Mouse (Mus musculus) neural tube, embryonic 13.5 days (tissue): ENCODE data around the gene Erbb3. TPM values are rescaled to one million over a fixed set of nuclear protein-coding genes. Genes with fewer than 3 reads are reported as not detected.

Source experiments
- ATAC-seq: fragments of 200-750 bp; cut with Nextera tagmentation; 2 replicates; pipeline ENCODE4 v1.8.0; 2017; ENCODE audit warnings: low read depth, mild to moderate bottlenecking, moderate TSS enrichment, moderate library complexity
- H3K27ac ChIP-seq: fragments of 300-500 bp; sonication (generic); replicated peaks from 2 replicates; pipeline ENCODE4 v1.5.1; 2015; ENCODE audit warnings: moderate library complexity, mild to moderate bottlenecking, inconsistent platforms
- H3K27me3 ChIP-seq: fragments of 300-500 bp; sonication (generic); 2 replicates; pipeline ENCODE4 v1.6.1; 2015; ENCODE audit warnings: mild to moderate bottlenecking, inconsistent platforms
- H3K36me3 ChIP-seq: fragments of 300-500 bp; sonication (generic); 2 replicates; pipeline ENCODE4 v1.6.1; 2015; ENCODE audit warnings: mild to moderate bottlenecking, inconsistent platforms
- H3K4me1 ChIP-seq: fragments of 300-500 bp; sonication (generic); replicated peaks from 2 replicates; pipeline ENCODE4 v1.6.1; 2015; ENCODE audit warnings: inconsistent platforms
- H3K4me2 ChIP-seq: fragments of 300-500 bp; sonication (generic); 2 replicates; pipeline ENCODE4 v1.6.1; 2015; ENCODE audit warnings: inconsistent platforms, mild to moderate bottlenecking, moderate library complexity
- H3K4me3 ChIP-seq: fragments of 300-500 bp; sonication (generic); 2 replicates; pipeline ENCODE4 v1.5.1; 2015; ENCODE audit warnings: mild to moderate bottlenecking, inconsistent platforms
- H3K9ac ChIP-seq: fragments of 300-500 bp; sonication (generic); 2 replicates; pipeline ENCODE4 v1.6.1; 2015; ENCODE audit warnings: moderate library complexity, mild to moderate bottlenecking, inconsistent platforms
- H3K9me3 ChIP-seq: fragments of 300-500 bp; sonication (generic); 2 replicates; pipeline ENCODE4 v1.6.1; 2016; ENCODE audit warnings: inconsistent platforms
- WGBS: fragments of 180-500 bp; shearing (Covaris S2); methylation state at CpG from one replicate; pipeline ENCODE4 v1.1.7; 2015; 5-methylcytosine and 5-hydroxymethylcytosine counted together
- microRNA-seq: library from miRNA; unstranded; fragments of <30 nt; microRNA quantifications from one replicate; pipeline ENCODE4, GENCODE M21; 2016
- polyA plus RNA-seq: library from polyadenylated mRNA; unstranded; fragments of >200 nt; fragmentation: Nextera tagmentation; extraction: Ambion mirVana; gene quantifications from 2 replicates; pipeline ENCODE4 v1.2.1, GENCODE M21; 2015

Gene Erbb3
- polyA plus RNA-seq, 1 experiment from 2014 or later = 9.9 TPM

DNA sequence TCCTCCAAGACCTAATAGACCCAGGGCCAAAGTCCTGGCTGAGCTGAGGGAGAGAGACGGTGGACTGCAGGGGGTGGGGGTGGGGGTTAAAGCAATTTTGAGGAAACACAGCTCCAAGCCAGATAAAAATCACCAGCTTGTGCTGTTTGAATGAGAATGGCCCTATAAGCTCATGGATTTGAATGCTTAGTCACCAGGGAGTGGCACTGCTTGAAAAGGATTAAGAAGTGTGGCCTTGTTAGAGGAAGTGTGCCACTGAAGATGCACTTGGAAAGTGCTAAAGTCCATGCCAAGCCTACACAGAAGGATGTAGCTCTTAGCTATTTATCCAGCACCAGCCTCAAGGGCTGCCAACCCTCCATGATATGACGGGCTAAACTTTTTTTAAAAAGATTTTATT is 54.2 kb downstream of the Erbb3 start:
- H3K36me3 ChIP-seq = no peaks in the 10 kb centered on the region
- H3K27me3 ChIP-seq = no peaks in the 10 kb centered on the region
- H3K4me1 ChIP-seq = 0 out of 2 replicates have a peak, but pooled peaks cover 5% of the 10 kb centered on the region
- no peaks in the 10 kb centered on the region for H3K9me3 ChIP-seq
- H3K27ac ChIP-seq = no peak overlapping the region
- H3K4me3 ChIP-seq = no peak overlapping the region
- 86% methylated on average over 2 of the region's 2 CpGs for WGBS
- H3K4me2 ChIP-seq = no peak overlapping the region
- H3K9ac ChIP-seq = no peak overlapping the region
- no peak for ATAC-seq

DNA sequence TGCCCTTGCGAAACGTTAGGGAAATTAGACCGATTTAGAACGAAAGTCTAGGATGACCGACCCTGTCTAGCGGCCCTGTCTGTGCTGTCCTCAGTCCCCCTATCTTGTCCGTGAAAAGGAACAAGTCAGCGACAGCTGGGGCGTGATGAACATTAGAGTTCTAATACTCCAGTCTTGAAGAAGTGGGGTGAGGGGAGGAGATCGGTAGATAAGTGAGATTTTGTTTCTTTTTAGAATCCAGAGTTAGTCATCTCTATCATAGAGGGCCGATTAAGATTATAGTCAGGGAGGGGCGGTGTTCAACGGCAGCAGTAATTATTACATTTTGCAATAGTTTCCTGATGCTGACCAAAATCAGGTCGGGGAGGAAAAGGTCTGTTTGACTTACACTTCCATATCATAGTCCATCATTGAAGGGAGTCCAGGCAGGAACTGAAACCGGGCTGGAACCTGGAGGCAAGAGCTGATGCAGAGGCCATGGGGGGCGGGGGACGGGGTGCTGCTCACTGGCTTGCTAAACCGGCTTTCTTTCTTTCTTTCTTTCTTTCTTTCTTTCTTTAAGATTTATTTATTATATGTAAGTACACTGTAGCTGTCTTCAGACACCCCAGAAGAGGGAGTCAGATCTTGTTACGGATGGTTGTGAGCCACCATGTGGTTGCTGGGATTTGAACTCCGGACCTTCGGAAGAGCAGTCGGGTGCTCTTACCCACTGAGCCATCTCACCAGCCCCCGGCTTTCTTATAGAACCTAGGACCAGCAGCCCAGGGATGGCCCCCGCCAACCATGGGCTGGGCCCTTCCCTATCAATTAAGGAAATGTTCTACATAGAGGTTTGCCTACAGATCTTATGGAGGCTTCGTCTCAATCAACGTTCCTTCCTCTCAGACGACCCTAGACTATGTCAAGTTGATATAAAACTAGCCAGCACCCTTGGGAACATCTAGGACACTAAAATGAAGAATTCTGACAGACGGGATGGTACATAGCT is 62.8 kb downstream of the Erbb3 start:
- Histone ChIP-seq H3K4me2 (peak overlapping the region; percentile 99), H3K4me3 (peak overlapping the region; percentile 76), H3K27me3 (peaks cover 9% of the 10 kb centered on the region), H3K27ac (no peak overlapping the region), H3K36me3 (no peaks in the 10 kb centered on the region), H3K4me1 (peaks cover 19% of the 10 kb centered on the region), H3K9me3 (no peaks in the 10 kb centered on the region), H3K9ac (peak overlapping the region; percentile 81)
- 0 out of 2 replicates have a peak, but pooled peaks have one; percentile 23 for ATAC-seq
- WGBS = 29% methylated on average over 28 of the region's 28 CpGs

DNA sequence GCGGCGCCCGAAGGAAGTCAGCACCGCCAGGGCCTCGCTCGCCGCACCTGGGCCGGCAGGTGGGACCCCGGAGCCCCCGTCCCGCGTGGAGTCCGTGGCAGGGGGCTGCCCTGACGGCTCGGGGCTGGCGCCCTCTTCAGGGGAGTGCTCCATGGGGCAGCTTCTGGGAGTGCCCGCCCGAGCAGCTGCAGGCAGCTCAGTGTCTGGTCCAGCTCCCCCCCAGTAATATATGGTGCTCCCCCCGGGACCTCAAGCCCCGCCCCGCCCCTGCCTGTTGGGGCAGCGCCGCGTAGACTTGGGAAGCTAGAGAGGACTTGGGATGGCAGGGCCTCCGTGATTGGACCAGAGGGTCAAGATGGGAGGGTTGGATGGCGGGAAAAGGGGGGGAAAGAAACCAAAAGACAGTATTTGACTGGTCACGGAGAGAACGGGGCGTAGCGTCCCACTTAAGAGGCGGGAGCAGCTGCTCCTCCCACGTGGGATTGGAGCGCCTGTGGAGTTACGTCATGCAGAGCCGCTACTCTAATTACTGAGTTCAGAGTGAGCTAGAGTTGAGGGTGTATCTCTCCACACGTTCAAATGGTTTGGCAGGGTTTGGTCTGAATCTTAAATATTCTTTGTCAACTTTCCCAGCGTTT is 63.7 kb downstream of the Erbb3 start, which contains the start of gene Esyt1:
Gene Esyt1 (minus strand): TSS at position 201 of the 638 bp plus-strand sequence.
- Histone ChIP-seq H3K27me3 (peaks cover 9% of the 10 kb centered on the region), H3K4me3 (peak within 1 kb of the TSS; percentile 76), H3K4me2 (peak within 1 kb of the TSS; percentile 99), H3K9ac (peak within 1 kb of the TSS; percentile 81), H3K4me1 (peaks cover 19% of the 10 kb centered on the region), H3K27ac (peak within 1 kb of the TSS; percentile 80), H3K36me3 (0 out of 2 replicates have a peak, but pooled peaks cover 4% of the 10 kb centered on the region), H3K9me3 (no peaks in the 10 kb centered on the region)
- peak; percentile 94 for ATAC-seq
- under 1% methylated on average over 37 of the region's 37 CpGs for WGBS

DNA sequence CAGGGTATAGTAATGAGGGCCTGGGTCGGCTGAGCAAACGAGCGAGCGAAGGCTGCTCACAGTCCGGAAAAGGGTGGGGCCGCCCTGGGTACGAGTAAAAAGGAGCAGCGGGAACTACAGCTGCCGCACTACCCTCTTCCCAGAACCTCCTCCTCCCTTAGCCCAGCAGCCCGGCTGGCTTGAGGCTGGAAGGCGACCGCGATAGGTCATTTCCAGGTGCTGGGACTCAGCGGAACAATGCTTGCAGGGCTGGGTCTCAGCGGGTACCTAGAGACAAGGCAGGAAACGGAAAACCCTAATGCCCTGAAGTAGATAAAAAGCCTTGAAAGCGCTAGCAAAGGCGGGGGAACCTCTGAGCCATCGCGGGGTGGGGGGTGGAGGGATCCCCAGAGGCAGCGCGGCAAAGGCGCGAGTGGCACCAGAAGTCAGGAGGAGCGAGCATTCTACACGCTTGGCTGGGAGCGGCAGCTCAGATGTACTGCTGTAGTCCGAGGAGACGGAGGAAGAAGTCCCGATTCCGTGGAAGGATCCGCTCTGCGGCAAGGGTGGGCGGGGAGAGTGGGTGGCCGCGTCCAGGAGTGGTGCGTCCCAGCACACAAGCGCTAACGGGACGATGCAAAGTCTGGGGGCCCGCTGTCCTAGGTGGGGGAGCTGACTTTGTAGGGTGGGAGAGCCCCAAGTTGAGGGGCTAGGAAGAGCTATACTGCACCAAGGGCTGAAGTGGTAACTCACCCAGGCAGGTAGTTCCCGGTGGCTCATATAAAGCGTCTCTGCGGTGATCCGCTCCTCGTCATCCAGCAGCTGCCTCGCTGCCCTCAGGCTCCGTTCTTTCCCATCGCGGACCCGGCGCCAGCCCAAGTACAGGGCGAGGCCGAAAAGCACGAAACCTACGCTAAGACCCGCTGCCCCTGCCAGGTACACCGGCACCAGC is 64.5 kb downstream of the Erbb3 start:
- peak overlapping the region; percentile 81 for H3K9ac ChIP-seq
- H3K27ac ChIP-seq = peak overlapping the region; percentile 80
- under 1% methylated on average over 58 of the region's 58 CpGs for WGBS
- peak; percentile 64 for ATAC-seq
- H3K4me1 ChIP-seq = peaks cover 19% of the 10 kb centered on the region
- H3K4me3 ChIP-seq = peak overlapping the region; percentile 76
- H3K9me3 ChIP-seq = no peaks in the 10 kb centered on the region
- H3K36me3 ChIP-seq = peaks cover 12% of the 10 kb centered on the region
- peak overlapping the region; percentile 99 for H3K4me2 ChIP-seq
- H3K27me3 ChIP-seq = peaks cover 9% of the 10 kb centered on the region

DNA sequence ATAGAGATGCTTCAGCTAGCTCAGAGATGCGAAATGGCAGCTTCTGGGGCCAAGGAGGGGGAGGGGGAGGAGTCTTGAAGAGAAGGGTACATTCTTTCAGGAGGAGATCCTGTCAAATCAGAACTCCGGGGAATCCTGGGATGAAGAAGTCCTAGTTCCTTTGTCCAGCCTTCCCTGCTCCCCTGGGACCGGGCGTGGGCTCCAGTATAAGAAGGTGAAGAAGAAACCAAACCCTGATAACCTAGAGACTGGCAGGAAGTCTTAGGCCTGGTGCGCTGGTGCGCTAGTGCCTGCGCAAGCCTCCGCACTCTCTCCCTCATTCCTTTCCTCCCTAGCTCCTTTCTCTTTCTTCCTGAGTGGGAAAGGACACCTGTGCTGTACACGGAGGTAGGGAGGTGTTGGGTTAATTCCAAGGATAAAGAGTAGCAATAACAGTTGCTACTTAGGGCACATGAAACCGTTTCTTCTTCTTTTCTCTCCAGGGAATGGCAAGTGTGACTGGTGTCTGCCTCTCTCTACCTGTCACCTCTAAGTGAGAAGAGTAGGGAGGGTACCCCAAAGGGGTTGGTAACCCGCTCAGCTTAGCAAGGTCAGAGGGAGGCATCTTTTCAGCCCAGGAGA is 65.2 kb downstream of the Erbb3 start:
- Histone ChIP-seq H3K4me2 (peak overlapping the region; percentile 99), H3K4me1 (peaks cover 19% of the 10 kb centered on the region), H3K36me3 (peaks cover 17% of the 10 kb centered on the region), H3K9me3 (no peaks in the 10 kb centered on the region), H3K27ac (peak overlapping the region; percentile 80), H3K27me3 (peaks cover 9% of the 10 kb centered on the region), H3K4me3 (peak overlapping the region; percentile 76), H3K9ac (peak overlapping the region; percentile 81)
- ATAC-seq = no peak
- WGBS = 6% methylated on average over 11 of the region's 11 CpGs

DNA sequence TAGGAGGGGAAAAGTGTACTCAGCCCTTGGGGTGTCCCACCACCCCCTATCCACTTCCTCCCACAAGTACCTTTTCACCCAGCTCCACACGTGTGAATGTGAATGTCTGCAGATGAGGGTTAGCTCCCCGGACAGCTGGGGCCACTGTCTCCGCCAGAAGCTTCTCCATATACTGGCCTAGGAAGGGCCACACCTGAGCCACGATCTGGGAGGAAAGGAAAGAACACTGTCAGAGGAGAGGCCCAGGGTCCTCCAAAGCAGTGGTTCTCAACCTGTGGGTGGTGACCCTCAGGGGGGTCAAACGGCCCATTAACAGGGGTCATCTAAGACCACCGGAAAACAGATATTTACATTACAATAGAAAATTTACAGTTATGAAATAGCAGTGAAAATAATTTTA is 67.1 kb downstream of the Erbb3 start:
- no peak overlapping the region for H3K4me2 ChIP-seq
- H3K4me1 ChIP-seq = peaks cover 19% of the 10 kb centered on the region
- peaks cover 26% of the 10 kb centered on the region for H3K36me3 ChIP-seq
- ATAC-seq = no peak
- no peaks in the 10 kb centered on the region for H3K9me3 ChIP-seq
- H3K4me3 ChIP-seq = no peak overlapping the region
- H3K27ac ChIP-seq = no peak overlapping the region
- peaks cover 17% of the 10 kb centered on the region for H3K27me3 ChIP-seq
- WGBS = 78% methylated on average over 6 of the region's 6 CpGs
- no peak overlapping the region for H3K9ac ChIP-seq

DNA sequence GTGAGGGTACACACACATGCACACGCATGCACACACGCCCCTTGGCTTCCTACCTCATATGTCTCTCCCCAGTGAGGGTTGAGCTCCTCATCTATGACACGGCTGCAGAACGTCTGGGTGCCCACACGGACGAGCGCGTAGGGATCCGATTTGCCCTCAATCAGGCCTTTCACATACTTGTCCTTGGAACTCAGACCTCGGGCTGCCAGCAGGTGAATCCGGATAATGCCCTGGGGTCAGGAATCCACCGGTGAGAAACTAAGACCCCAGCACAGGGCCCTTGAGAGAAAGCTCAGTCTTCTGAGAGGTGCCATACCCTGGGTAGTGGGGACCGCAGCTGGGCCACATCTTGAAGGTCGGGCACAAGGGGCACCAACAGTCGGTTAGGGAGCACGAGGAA is 68.9 kb downstream of the Erbb3 start:
- Histone ChIP-seq H3K4me1 (peaks cover 11% of the 10 kb centered on the region), H3K9ac (no peak overlapping the region), H3K27me3 (peaks cover 35% of the 10 kb centered on the region), H3K27ac (no peak overlapping the region), H3K4me3 (no peak overlapping the region), H3K36me3 (peaks cover 43% of the 10 kb centered on the region), H3K9me3 (no peaks in the 10 kb centered on the region), H3K4me2 (no peak overlapping the region)
- ATAC-seq = no peak
- 88% methylated on average over 16 of the region's 16 CpGs for WGBS

DNA sequence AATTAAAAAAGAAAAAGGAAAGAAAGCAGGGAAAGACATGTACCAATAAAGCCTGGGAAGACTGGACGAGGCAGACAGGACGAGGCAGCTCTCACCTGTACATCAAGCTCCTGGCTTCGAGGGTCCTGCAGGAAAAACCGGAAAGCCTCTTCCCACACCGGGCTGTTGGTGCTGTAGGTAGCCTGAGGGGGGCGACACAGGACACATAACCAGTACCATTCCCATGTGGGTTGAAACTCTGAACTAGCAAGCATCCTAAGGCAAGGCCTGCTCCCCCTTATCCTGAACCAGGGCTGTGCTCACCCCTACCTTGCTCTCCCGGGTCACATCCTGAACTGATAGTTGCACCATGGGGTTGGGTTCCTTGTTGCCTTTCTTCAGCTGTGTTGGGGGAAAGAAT is 70.6 kb downstream of the Erbb3 start:
- H3K36me3 ChIP-seq = peaks cover 53% of the 10 kb centered on the region
- no peaks in the 10 kb centered on the region for H3K9me3 ChIP-seq
- H3K27me3 ChIP-seq = peaks cover 29% of the 10 kb centered on the region
- peaks cover under 1% of the 10 kb centered on the region; the same call in 1 of the 2 replicates for H3K4me1 ChIP-seq
- no peak overlapping the region for H3K9ac ChIP-seq
- 71% methylated on average over 7 of the region's 7 CpGs for WGBS
- no peak overlapping the region for H3K4me2 ChIP-seq
- no peak overlapping the region for H3K27ac ChIP-seq
- H3K4me3 ChIP-seq = no peak overlapping the region
- ATAC-seq = no peak

Small RNA genes within 50 kb of the gene (microRNA-seq; reads per million reads assigned to microRNA genes)
- gene Gm47275 (not detected), gene Mir6917 (not detected)

Other genes starting within 250 kb of the Erbb3 start
- 34.9 and 41.0 TPM in 2 replicates for gene Coq10a, start 220.7 kb downstream of the Erbb3 start, polyA plus RNA-seq
- gene Ankrd52, start 212.5 kb downstream of the Erbb3 start, polyA plus RNA-seq = 9.5 and 12.1 TPM in 2 replicates
- gene Slc39a5, start 188.4 kb downstream of the Erbb3 start, polyA plus RNA-seq = not detected in 2 replicates
- gene Nabp2, start 178.2 kb downstream of the Erbb3 start, polyA plus RNA-seq = 124 and 129 TPM in 2 replicates
- gene Rnf41, start 178.0 kb downstream of the Erbb3 start, polyA plus RNA-seq = 73.4 and 74.3 TPM in 2 replicates
- 176 and 184 TPM in 2 replicates for gene Smarcc2, start 130.4 kb downstream of the Erbb3 start, polyA plus RNA-seq
- gene Myl6, start 95.5 kb downstream of the Erbb3 start, polyA plus RNA-seq = 1,017 and 1,105 TPM in 2 replicates
- 4.1 and 5.0 TPM in 2 replicates for gene Myl6b, start 91.0 kb downstream of the Erbb3 start, polyA plus RNA-seq
- gene Esyt1, start 63.8 kb downstream of the Erbb3 start, polyA plus RNA-seq = 31.5 and 35.1 TPM in 2 replicates
- 19.4 and 19.9 TPM in 2 replicates for gene Zc3h10, start 41.9 kb downstream of the Erbb3 start, polyA plus RNA-seq
- 2,522 and 2,730 TPM in 2 replicates for gene Rpl41, start 40.3 kb downstream of the Erbb3 start, polyA plus RNA-seq
- gene Pa2g4, start 23.7 kb downstream of the Erbb3 start, polyA plus RNA-seq = 124 and 136 TPM in 2 replicates
- gene Rps26, start 37.1 kb upstream of the Erbb3 start, polyA plus RNA-seq = 407 and 470 TPM in 2 replicates
- gene Ikzf4, start 56.3 kb upstream of the Erbb3 start, polyA plus RNA-seq = 12.1 and 13.2 TPM in 2 replicates
- gene Suox, start 84.4 kb upstream of the Erbb3 start, polyA plus RNA-seq = 17.3 and 17.5 TPM in 2 replicates
- 103 and 104 TPM in 2 replicates for gene Rab5b, start 106.6 kb upstream of the Erbb3 start, polyA plus RNA-seq
- 0.50 and 1.0 TPM in 2 replicates for gene Pmel, start 114.5 kb upstream of the Erbb3 start, polyA plus RNA-seq
- 23.3 and 29.1 TPM in 2 replicates for gene Cdk2, start 115.4 kb upstream of the Erbb3 start, polyA plus RNA-seq
- 7.8 and 8.2 TPM in 2 replicates for gene Dgka, start 155.2 kb upstream of the Erbb3 start, polyA plus RNA-seq
- gene Pym1, start 158.2 kb upstream of the Erbb3 start, polyA plus RNA-seq = 44.1 and 46.6 TPM in 2 replicates
- 0.59 and 0.63 TPM in 2 replicates for gene Mmp19, start 201.3 kb upstream of the Erbb3 start, polyA plus RNA-seq
- 54.3 and 55.4 TPM in 2 replicates for gene Dnajc14, start 214.4 kb upstream of the Erbb3 start, polyA plus RNA-seq
- gene Tmem198b, start 214.7 kb upstream of the Erbb3 start, polyA plus RNA-seq = 15.9 and 16.2 TPM in 2 replicates
- 185 and 212 TPM in 2 replicates for gene Sarnp, start 227.7 kb upstream of the Erbb3 start, polyA plus RNA-seq
- gene Ormdl2, start 232.0 kb upstream of the Erbb3 start, polyA plus RNA-seq = 30.5 and 30.7 TPM in 2 replicates